In the genomic region with DNA sequence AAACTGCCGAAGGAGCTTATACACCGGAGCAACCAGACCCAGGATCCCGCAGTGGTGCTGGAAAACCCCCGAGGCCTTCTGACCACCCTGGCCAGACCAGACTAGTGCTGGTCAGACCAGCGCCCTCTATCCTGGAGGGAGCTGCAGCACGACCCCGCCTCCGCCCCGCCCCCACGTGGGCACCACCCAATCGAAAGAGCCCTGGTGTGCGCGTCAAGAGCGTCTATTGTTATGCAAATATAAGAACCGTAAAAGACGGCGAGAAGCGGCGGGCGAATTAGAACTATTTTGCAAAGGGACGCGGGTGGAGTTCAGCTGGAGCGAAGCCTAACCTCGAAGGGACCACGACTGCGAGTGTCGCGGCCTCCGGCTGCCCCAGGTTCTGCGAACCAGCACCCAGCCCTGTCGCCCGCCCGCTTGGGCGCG, we compare ENCODE assay signal across 9 mouse cellular contexts. TPM values are rescaled to one million over a fixed set of nuclear protein-coding genes. Genes with fewer than 3 reads are reported as not detected.
DNase-seq lines count a peak whose midpoint lies in the region; ATAC-seq lines count a peak whose summit lies in the region.
"Had no signal": no experiment of that assay in that cellular context is flagged by ENCODE, and none has a peak within 500 bp of the region (broad histone marks: within the 10 kb centered on the region; RNA-seq: fewer than 3 reads in every experiment).

Gene Nrarp (plus strand): TSS at position 281 of the 426 bp plus-strand sequence.

- H3K27me3 ChIP-seq in forebrain, embryonic 11.5 days (ENCODE audit: control insufficient read depth, insufficient read depth, low read length) = no peaks in the 10 kb centered on the region
- peaks cover 30% of the 10 kb centered on the region for H3K27me3 ChIP-seq in heart, embryonic 15.5 days
- peaks cover 88% of the 10 kb centered on the region for H3K27me3 ChIP-seq in liver, embryonic 13.5 days
- peaks cover 30% of the 10 kb centered on the region for H3K27me3 ChIP-seq in stomach, embryonic 16.5 days (ENCODE audit: control insufficient read depth, insufficient read depth, low read length)

- peak within 1 kb of the TSS; percentile 73 for H3K4me2 ChIP-seq in forebrain, embryonic 11.5 days (ENCODE audit: low read depth, low read length, severe bottlenecking)
- peak within 1 kb of the TSS; percentile 91 for H3K4me2 ChIP-seq in heart, embryonic 15.5 days
- H3K4me2 ChIP-seq in liver, embryonic 13.5 days = peak within 1 kb of the TSS; percentile 98
- peak within 1 kb of the TSS; percentile 85 for H3K4me2 ChIP-seq in stomach, embryonic 16.5 days (ENCODE audit: low read depth, low read length)

- peak within 1 kb of the TSS; percentile 88 for H3K4me3 ChIP-seq in forebrain, embryonic 11.5 days (ENCODE audit: low read depth, low read length)
- peak within 1 kb of the TSS; percentile 67 for H3K4me3 ChIP-seq in heart, embryonic 15.5 days
- H3K4me3 ChIP-seq in liver, embryonic 13.5 days (replicated peaks) = peak within 1 kb of the TSS; percentile 70
- peak within 1 kb of the TSS; percentile 60 for H3K4me3 ChIP-seq in stomach, embryonic 16.5 days (replicated peaks; ENCODE audit: low read length)

- no peaks in the 10 kb centered on the region for H3K9me3 ChIP-seq in forebrain, embryonic 11.5 days (ENCODE audit: control insufficient read depth, low read length)
- H3K9me3 ChIP-seq in heart, embryonic 15.5 days (replicated peaks) = no peaks in the 10 kb centered on the region
- H3K9me3 ChIP-seq in liver, embryonic 13.5 days (replicated peaks) = no peaks in the 10 kb centered on the region
- no peaks in the 10 kb centered on the region for H3K9me3 ChIP-seq in stomach, embryonic 16.5 days (replicated peaks; ENCODE audit: control insufficient read depth, low read length)

- H3K36me3 ChIP-seq in forebrain, embryonic 11.5 days (ENCODE audit: control insufficient read depth, insufficient read depth, low read length) = peaks cover 2% of the 10 kb centered on the region; the same call in 1 of the 2 replicates
- no peaks in the 10 kb centered on the region for H3K36me3 ChIP-seq in heart, embryonic 15.5 days
- no peaks in the 10 kb centered on the region for H3K36me3 ChIP-seq in liver, embryonic 13.5 days
- H3K36me3 ChIP-seq in stomach, embryonic 16.5 days (ENCODE audit: control insufficient read depth, insufficient read depth, low read length) = no peaks in the 10 kb centered on the region

- DNase-seq in CD4-positive helper T cell, adult 2 months (ENCODE audit: low read depth, low spot score) = peak; percentile 90
- DNase-seq in c-Kit-positive CD71-negative TER-119-negative erythroid progenitor cells, embryonic 14.5 days (ENCODE audit: low read depth) = peak; percentile 80
- peak; percentile 99 for DNase-seq in forebrain, embryonic 11.5 days (ENCODE audit: low spot score)
- DNase-seq in kidney, postnatal 25 days = peak; percentile 93 to 96
- peak; percentile 84 for DNase-seq in liver, embryonic 13.5 days
- DNase-seq in neural tube, embryonic 10.5 days (ENCODE audit: extremely low spot score, low spot score) = peak; percentile 95

- ATAC-seq in forebrain, embryonic 11.5 days (replicated peaks; ENCODE audit: low FRiP score) = peak; percentile 88
- peak; percentile 89 for ATAC-seq in heart, embryonic 15.5 days (replicated peaks; ENCODE audit: insufficient number of reproducible peaks, insufficient read depth, low FRiP score, low read depth)
- ATAC-seq in liver, embryonic 13.5 days (ENCODE audit: low read depth) = peak; percentile 80
- ATAC-seq in stomach, embryonic 16.5 days (ENCODE audit: insufficient read depth, low FRiP score) = peak; percentile 91
- ATAC-seq: Patski had no signal

- WGBS in forebrain, embryonic 11.5 days = under 1% methylated on average over 35 of the region's 35 CpGs
- under 1% methylated on average over 35 of the region's 35 CpGs for WGBS in heart, embryonic 15.5 days
- WGBS in liver, embryonic 13.5 days (ENCODE audit: insufficient replicate concordance) = under 1% methylated on average over 35 of the region's 35 CpGs
- under 1% methylated on average over 35 of the region's 35 CpGs for WGBS in stomach, embryonic 16.5 days

- H3K4me1 ChIP-seq in forebrain, embryonic 11.5 days (replicated peaks; ENCODE audit: control insufficient read depth, insufficient read depth, low read length) = peaks cover 48% of the 10 kb centered on the region
- H3K4me1 ChIP-seq in heart, embryonic 15.5 days (replicated peaks) = peaks cover 68% of the 10 kb centered on the region
- H3K4me1 ChIP-seq in liver, embryonic 13.5 days (replicated peaks) = peaks cover 73% of the 10 kb centered on the region
- H3K4me1 ChIP-seq in stomach, embryonic 16.5 days (ENCODE audit: control insufficient read depth, insufficient read depth, low read length) = peaks cover 36% of the 10 kb centered on the region

- H3K9ac ChIP-seq in forebrain, embryonic 11.5 days (ENCODE audit: low read length) = peak within 1 kb of the TSS; percentile 93
- peak within 1 kb of the TSS; percentile 66 for H3K9ac ChIP-seq in heart, embryonic 15.5 days
- peak within 1 kb of the TSS; percentile 77 for H3K9ac ChIP-seq in liver, embryonic 13.5 days
- H3K9ac ChIP-seq in stomach, embryonic 16.5 days (ENCODE audit: low read length) = peak within 1 kb of the TSS; percentile 76

- peak within 1 kb of the TSS; percentile 96 for H3K27ac ChIP-seq in forebrain, embryonic 11.5 days (ENCODE audit: low read depth, low read length)
- peak within 1 kb of the TSS; percentile 84 for H3K27ac ChIP-seq in heart, embryonic 15.5 days
- peak within 1 kb of the TSS; percentile 86 for H3K27ac ChIP-seq in liver, embryonic 13.5 days
- H3K27ac ChIP-seq in stomach, embryonic 16.5 days (ENCODE audit: low read length) = peak within 1 kb of the TSS; percentile 92

RNA-seq across cellular contexts. Expression of gene Nrarp, which starts in this region (rescaled TPM):
- 63.6 and 72.1 TPM in 2 replicates for polyA plus RNA-seq in forebrain, embryonic 11.5 days (2014; fragmentation: Nextera tagmentation; extraction: Ambion mirVana)
- 17.3 and 19.0 TPM in 2 replicates for polyA plus RNA-seq in heart, embryonic 15.5 days (2015; fragmentation: Nextera tagmentation; extraction: Ambion mirVana)
- 2.5 and 2.6 TPM in 2 replicates for polyA plus RNA-seq in liver, embryonic 13.5 days (2015; fragmentation: Nextera tagmentation; extraction: Ambion mirVana)
- 9.9 and 11.0 TPM in 2 replicates for polyA plus RNA-seq in stomach, embryonic 16.5 days (2015; fragmentation: Nextera tagmentation; extraction: Ambion mirVana)

Comparison
In these comparisons a context has a peak if more than half of its experiments do, and no peak if none do; other contexts are left out.
1. Peak in every context shown above with its lines: DNase-seq, ATAC-seq, H3K4me3 ChIP-seq and H3K27ac ChIP-seq.